Comparison of ENCODE assay signal across 8 mouse cellular contexts in genomic region chr7:80186021-80186420, GRCm38 (mm10). TPM values are rescaled to one million over a fixed set of nuclear protein-coding genes. Genes with fewer than 3 reads are reported as not detected.
DNase-seq lines count a peak whose midpoint lies in the region; ATAC-seq and TF ChIP-seq lines count a peak whose summit lies in the region.

No protein-coding gene starts in this region.

- 3% methylated on average over 8 of the region's 8 CpGs for WGBS in heart, embryonic 11.5 days (ENCODE audit: insufficient replicate concordance)
- 11% methylated on average over 8 of the region's 8 CpGs for WGBS in kidney, embryonic 16.5 days
- WGBS in midbrain, embryonic 16.5 days: 11% methylated on average over 8 of the region's 8 CpGs

- H3K4me1 ChIP-seq in heart, embryonic 11.5 days (ENCODE audit: control insufficient read depth, insufficient read depth, low read length): peaks cover 15% of the 10 kb centered on the region
- H3K4me1 ChIP-seq in kidney, embryonic 16.5 days (ENCODE audit: insufficient read depth, low read length): peaks cover 46% of the 10 kb centered on the region
- peaks cover 25% of the 10 kb centered on the region for H3K4me1 ChIP-seq in midbrain, embryonic 16.5 days (ENCODE audit: control insufficient read depth, insufficient read depth, low read length)

- no peak for TF ChIP-seq CTCF in left cerebral cortex, adult 2 months (IDR thresholded peaks at IDR 0.05)

- H3K9me3 ChIP-seq in heart, embryonic 11.5 days (replicated peaks; ENCODE audit: control insufficient read depth, low read length): no peaks in the 10 kb centered on the region
- H3K9me3 ChIP-seq in kidney, embryonic 16.5 days (ENCODE audit: low read length): no peaks in the 10 kb centered on the region
- no peaks in the 10 kb centered on the region for H3K9me3 ChIP-seq in midbrain, embryonic 16.5 days (replicated peaks; ENCODE audit: control insufficient read depth, low read length, poor library complexity, severe bottlenecking)

- H3K9ac ChIP-seq in heart, embryonic 11.5 days (ENCODE audit: low read depth, low read length): peak overlapping the region; percentile 74; the same call in 1 of the 2 replicates
- H3K9ac ChIP-seq in kidney, embryonic 16.5 days (replicated peaks; ENCODE audit: low read length): peak overlapping the region; percentile 73
- H3K9ac ChIP-seq in midbrain, embryonic 16.5 days (ENCODE audit: low read depth, low read length): peak overlapping the region; percentile 76

- intact Hi-C loops in left cerebral cortex, adult 2 months (cut with DNase I): no loop called here
- intact Hi-C loops in left cerebral cortex, postnatal 4 days (cut with DNase I): no loop called here

- peak overlapping the region; percentile 76 for H3K4me2 ChIP-seq in heart, embryonic 11.5 days
- H3K4me2 ChIP-seq in kidney, embryonic 16.5 days (replicated peaks; ENCODE audit: low read depth, low read length): peak overlapping the region; percentile 64
- peak overlapping the region; percentile 71 for H3K4me2 ChIP-seq in midbrain, embryonic 16.5 days (ENCODE audit: low read length)

- peak overlapping the region; percentile 69 for H3K4me3 ChIP-seq in left cerebral cortex, adult 2 months
- peak overlapping the region; percentile 56 for H3K4me3 ChIP-seq in heart, embryonic 11.5 days (ENCODE audit: low read depth, low read length)
- H3K4me3 ChIP-seq in kidney, embryonic 16.5 days (ENCODE audit: low read length): peak overlapping the region; percentile 59
- peak overlapping the region; percentile 59 for H3K4me3 ChIP-seq in midbrain, embryonic 16.5 days (ENCODE audit: low read depth, low read length)

- H3K27ac ChIP-seq in left cerebral cortex, adult 2 months: peak overlapping the region; percentile 95
- peak overlapping the region; percentile 87 for H3K27ac ChIP-seq in heart, embryonic 11.5 days (ENCODE audit: low read depth, low read length)
- H3K27ac ChIP-seq in kidney, embryonic 16.5 days (ENCODE audit: low read length): peak overlapping the region; percentile 93
- peak overlapping the region; percentile 87 for H3K27ac ChIP-seq in midbrain, embryonic 16.5 days (ENCODE audit: low read length)

- ATAC-seq in heart, embryonic 11.5 days (replicated peaks; ENCODE audit: insufficient number of reproducible peaks, low FRiP score, low TSS enrichment): peak; percentile 56; the same call in 1 of the 2 replicates
- peak; percentile 53 for ATAC-seq in kidney, embryonic 16.5 days (ENCODE audit: low FRiP score, low TSS enrichment)
- ATAC-seq in midbrain, embryonic 16.5 days: peak; percentile 1; the same call in 1 of the 2 replicates

- DNase-seq in left cerebral cortex, adult 2 months (ENCODE audit: extremely low spot score in 1 of 2, low spot score in 2 of 2): no peak
- no peak for DNase-seq in left cerebral cortex, postnatal 4 days
- DNase-seq in embryo, embryonic 10 days (ENCODE audit: low spot score): peak; percentile 56
- no peak for DNase-seq in frontal cortex, postnatal 14 days (ENCODE audit: low spot score in 2 of 2)
- no peak for DNase-seq in layer of hippocampus, adult 9-11 months

- 0 out of 2 replicates have a peak, but pooled peaks cover 5% of the 10 kb centered on the region for H3K27me3 ChIP-seq in heart, embryonic 11.5 days (ENCODE audit: control insufficient read depth, insufficient read depth, low read length)
- no peaks in the 10 kb centered on the region for H3K27me3 ChIP-seq in kidney, embryonic 16.5 days (ENCODE audit: insufficient read depth, low read length)
- no peaks in the 10 kb centered on the region for H3K27me3 ChIP-seq in midbrain, embryonic 16.5 days (ENCODE audit: control insufficient read depth, insufficient read depth, low read depth, low read length)

- H3K36me3 ChIP-seq in heart, embryonic 11.5 days (ENCODE audit: control insufficient read depth, insufficient read depth, low read length): no peaks in the 10 kb centered on the region
- H3K36me3 ChIP-seq in kidney, embryonic 16.5 days (ENCODE audit: insufficient read depth, low read length): no peaks in the 10 kb centered on the region
- no peaks in the 10 kb centered on the region for H3K36me3 ChIP-seq in midbrain, embryonic 16.5 days (ENCODE audit: control insufficient read depth, insufficient read depth, low read length)

RNA-seq across cellular contexts. Expression of gene Sema4b, which starts 0.6 kb away (rescaled TPM):
- 10 to 100 TPM; 19.4 to 20.6 TPM for total RNA-seq in left cerebral cortex, adult 2 months (2021)
- 10 to 100 TPM; 31.4 to 33.9 TPM for total RNA-seq in left cerebral cortex, postnatal 4 days (2021)
- 5.9 and 8.5 TPM in 2 replicates for polyA plus RNA-seq in heart, embryonic 11.5 days (2014; fragmentation: Nextera tagmentation; extraction: Ambion mirVana)
- polyA plus RNA-seq in kidney, embryonic 16.5 days (2015; fragmentation: Nextera tagmentation; extraction: Ambion mirVana): 17.7 and 23.7 TPM in 2 replicates
- 25.2 and 25.3 TPM in 2 replicates for polyA plus RNA-seq in midbrain, embryonic 16.5 days (2015; fragmentation: Nextera tagmentation; extraction: Ambion mirVana)

RNA-seq across cellular contexts. Expression of gene Cib1, which starts 46.6 kb away (rescaled TPM):
- 10 to 100 TPM; 21.7 to 22.4 TPM for total RNA-seq in left cerebral cortex, adult 2 months (2021)
- total RNA-seq in left cerebral cortex, postnatal 4 days (2021): 10 to 100 TPM; 14.2 to 16.4 TPM
- 53.8 and 57.4 TPM in 2 replicates for polyA plus RNA-seq in heart, embryonic 11.5 days (2014; fragmentation: Nextera tagmentation; extraction: Ambion mirVana)
- polyA plus RNA-seq in kidney, embryonic 16.5 days (2015; fragmentation: Nextera tagmentation; extraction: Ambion mirVana): 131 and 144 TPM in 2 replicates
- 24.3 and 26.0 TPM in 2 replicates for polyA plus RNA-seq in midbrain, embryonic 16.5 days (2015; fragmentation: Nextera tagmentation; extraction: Ambion mirVana)

RNA-seq across cellular contexts. Expression of gene Gdpgp1, which starts 46.6 kb away (rescaled TPM):
- total RNA-seq in left cerebral cortex, adult 2 months (2021): 1 to 10 TPM; 6.1 to 7.5 TPM
- total RNA-seq in left cerebral cortex, postnatal 4 days (2021): 1 to 10 TPM; 4.6 to 5.1 TPM
- polyA plus RNA-seq in heart, embryonic 11.5 days (2014; fragmentation: Nextera tagmentation; extraction: Ambion mirVana): 4.6 and 5.5 TPM in 2 replicates
- 3.5 and 4.0 TPM in 2 replicates for polyA plus RNA-seq in kidney, embryonic 16.5 days (2015; fragmentation: Nextera tagmentation; extraction: Ambion mirVana)
- polyA plus RNA-seq in midbrain, embryonic 16.5 days (2015; fragmentation: Nextera tagmentation; extraction: Ambion mirVana): 3.7 and 4.6 TPM in 2 replicates

Comparison
In these comparisons a context has a peak if more than half of its experiments do, and no peak if none do; other contexts are left out.
1. ATAC-seq: peak in every context shown above with its lines; median percentile 56 in heart, embryonic 11.5 days; 53 in kidney, embryonic 16.5 days; 1 in midbrain, embryonic 16.5 days.